Mouse (Mus musculus) G1E (cell line): ENCODE measurements around the gene Utf1.

Experiments used
- CTCF ChIP-seq: IDR thresholded peaks from 2 replicates; pipeline ENCODE4 v1.5.1; 2012; ENCODE audit warnings: low read depth, low read length, inconsistent platforms, mixed read lengths
- GATA1 ChIP-seq: IDR thresholded peaks from 2 replicates; pipeline ENCODE4 v1.6.1; 2012; ENCODE audit warnings: borderline replicate concordance, low read length, inconsistent platforms, mixed read lengths
- POLR2AphosphoS5 ChIP-seq: IDR thresholded peaks from 2 replicates; pipeline ENCODE4 v1.6.1; 2012; ENCODE audit warnings: low read depth, low read length, inconsistent platforms; ENCODE audit not compliant: insufficient replicate concordance
- TAL1 ChIP-seq: conservative IDR thresholded peaks from 2 replicates; pipeline ENCODE4 v1.6.1; 2012; ENCODE audit warnings: low read depth, low read length, inconsistent platforms, mixed read lengths

GRCm38 (mm10) chr7:139950283-139950971, 6.8 kb downstream of the Utf1 start:
- no peak for TF ChIP-seq CTCF
- no peak for TF ChIP-seq POLR2AphosphoS5
- no peak for TF ChIP-seq TAL1
- TF ChIP-seq GATA1 = no peak
